Mouse (Mus musculus): Measurements from ENCODE around the gene Phf2.

DNA sequence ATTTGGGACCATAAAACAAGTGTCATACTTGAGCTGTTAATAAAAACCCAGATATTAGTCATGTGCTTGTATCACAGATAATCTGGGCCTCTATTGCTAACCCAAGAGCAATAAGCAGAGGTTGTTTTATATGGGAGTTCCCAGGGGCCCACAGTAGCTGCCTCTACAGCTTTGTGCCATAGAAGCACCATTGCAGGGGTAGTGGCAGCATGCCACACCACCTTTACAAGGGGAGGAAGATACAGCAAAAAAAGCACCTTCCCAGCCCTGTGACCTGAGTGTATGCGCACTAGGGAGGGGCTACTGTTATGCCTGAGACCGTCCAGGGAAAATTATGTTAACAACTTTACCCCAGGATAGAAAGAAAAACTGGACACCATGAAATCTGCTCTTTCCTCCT is 34.5 kb upstream of the Phf2 start:
- TF ChIP-seq EP300 (optimal IDR thresholded peaks at IDR 0.05) (no peak), CTCF (IDR thresholded peaks at IDR 0.05; ENCODE audit: low read depth) (no peak)

All from stomach, postnatal 0 days (tissue).